Mouse (Mus musculus): ENCODE results near the gene Ankrd53. TPM values are rescaled to one million over a fixed set of nuclear protein-coding genes. Genes with fewer than 3 reads are reported as not detected.

The Ankrd53 gene
- total RNA-seq (2018; cell fraction: chromatin; rRNA removed): not detected
- total RNA-seq (2018; cell fraction: cytosol; rRNA removed): not detected
- total RNA-seq (2018; cell fraction: nucleus; rRNA removed): not detected
- polyA plus RNA-seq (2018): not detected in 3 replicates

DNA sequence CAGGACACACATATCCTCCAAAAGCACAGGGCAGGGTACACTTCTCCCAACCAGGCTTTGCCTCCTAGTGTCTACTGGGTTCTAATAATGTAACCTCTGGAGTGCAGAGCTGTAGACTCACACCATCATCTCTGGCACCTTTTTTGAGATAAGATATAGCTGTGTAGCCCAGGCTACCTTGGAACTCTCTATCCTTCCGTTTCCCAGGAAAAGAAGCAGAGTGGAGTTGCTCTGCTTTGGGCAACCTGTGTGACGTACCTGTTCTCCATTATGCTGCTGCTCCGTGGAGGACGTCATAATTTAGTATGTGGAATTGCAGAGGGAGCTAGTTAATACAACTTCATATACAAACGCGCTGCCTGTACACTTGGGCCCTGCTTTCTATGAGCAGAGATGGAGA lies at the start of gene Ankrd53:
TSS of gene Ankrd53 (plus strand) at position 301 of the 400 bp plus-strand sequence.
- Histone ChIP-seq H3K79me2 (ENCODE audit: inconsistent target) (no peaks in the 10 kb centered on the region), H3K27ac (no peak within 1 kb of the TSS), H3K4me3 (ENCODE audit: inconsistent target) (no peak within 1 kb of the TSS), H3K36me3 (ENCODE audit: inconsistent target) (no peaks in the 10 kb centered on the region)
- 53% methylated on average over 6 of the region's 6 CpGs for WGBS (ENCODE audit: missing documents)

DNA sequence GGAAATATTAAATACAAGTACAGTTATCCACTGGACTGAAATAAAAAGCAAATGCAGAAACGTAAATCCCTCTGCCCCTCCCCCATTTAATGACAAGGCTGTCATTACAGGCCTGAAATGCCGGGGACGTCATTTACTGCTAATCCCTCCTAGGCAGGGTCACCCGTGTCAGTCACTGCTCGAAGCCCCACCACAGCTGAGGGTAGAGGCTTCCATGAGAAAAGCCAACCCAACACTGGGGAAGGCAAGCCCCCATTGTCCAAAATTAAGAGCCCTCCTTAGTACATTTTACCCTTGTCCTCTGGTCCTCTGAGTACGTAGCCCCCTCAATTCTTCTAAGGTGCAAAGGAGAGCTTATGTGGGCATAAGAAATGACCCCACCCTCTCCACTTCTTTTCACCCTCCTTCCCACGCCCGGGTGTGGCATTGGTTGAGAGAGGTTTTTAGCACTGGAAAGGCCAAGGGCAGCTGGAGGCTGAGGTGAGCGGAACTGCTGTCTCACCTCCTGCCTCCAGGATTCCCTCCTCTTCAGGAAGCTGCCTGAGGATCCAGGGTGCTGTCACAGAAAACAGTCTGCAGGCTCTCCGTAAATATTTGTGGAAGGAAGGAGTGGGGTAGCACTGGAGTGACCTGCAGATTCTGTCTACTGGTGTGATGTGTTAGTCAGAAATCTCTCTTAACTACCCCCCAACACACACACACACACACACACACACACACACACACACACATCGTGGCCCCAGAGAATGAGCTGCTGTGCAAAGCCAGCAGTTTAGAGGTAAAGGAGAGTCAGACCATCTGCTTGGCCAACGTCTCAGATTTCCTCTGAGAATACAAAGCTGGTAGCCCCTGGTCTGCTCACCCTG lies 48.9 kb upstream of the Ankrd53 start:
- H3K36me3 ChIP-seq (ENCODE audit: inconsistent target): no peaks in the 10 kb centered on the region
- H3K4me3 ChIP-seq (ENCODE audit: inconsistent target): no peak overlapping the region
- H3K27ac ChIP-seq: no peak overlapping the region
- H3K79me2 ChIP-seq (ENCODE audit: inconsistent target): no peaks in the 10 kb centered on the region
- WGBS (ENCODE audit: missing documents): 20% methylated on average over 12 of the region's 12 CpGs

DNA sequence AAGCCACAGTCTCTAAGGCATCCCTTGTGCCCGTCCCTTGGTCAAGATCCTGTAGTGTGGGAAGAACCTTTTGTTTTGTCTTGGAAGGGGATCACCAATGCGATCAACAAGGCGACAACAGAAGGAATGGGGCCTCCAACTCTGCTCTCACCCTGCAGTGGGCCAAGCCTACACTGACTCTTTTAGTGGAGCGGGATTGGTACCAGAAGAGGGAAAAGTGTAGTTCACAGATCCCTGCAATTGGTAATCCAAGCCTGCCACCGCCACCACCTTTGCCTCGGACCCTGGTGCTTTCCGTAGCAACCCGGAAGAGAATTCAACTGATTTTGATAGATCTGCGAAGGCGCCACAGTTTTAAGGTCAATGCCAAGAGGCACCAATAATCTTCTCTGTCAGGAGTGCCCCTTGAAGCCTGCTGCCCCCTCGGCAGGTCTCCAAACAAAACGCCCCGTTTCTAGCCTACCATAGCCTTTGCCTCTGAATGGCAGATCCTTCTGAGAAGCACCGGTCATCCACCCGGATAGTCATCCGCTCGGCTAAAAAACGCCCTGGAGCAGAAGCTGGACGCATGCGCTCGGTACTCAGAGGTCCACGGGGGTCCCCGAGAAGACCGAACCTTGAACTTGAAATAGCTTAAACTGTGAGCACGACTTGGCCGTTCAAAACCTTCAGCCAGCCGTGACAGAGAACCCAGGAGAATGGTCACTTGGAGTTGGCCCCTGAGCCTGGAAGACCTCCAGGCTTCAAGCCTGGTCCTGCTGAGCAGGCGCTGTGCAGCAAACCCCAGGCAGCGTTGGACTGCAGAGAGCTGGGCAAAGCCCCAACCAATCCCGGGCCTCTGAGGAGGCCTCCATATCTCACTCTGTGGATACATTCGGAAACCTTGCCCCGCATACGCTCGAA lies 48.0 kb upstream of the Ankrd53 start:
- no peaks in the 10 kb centered on the region for H3K36me3 ChIP-seq (ENCODE audit: inconsistent target)
- H3K27ac ChIP-seq: no peak overlapping the region
- H3K79me2 ChIP-seq (ENCODE audit: inconsistent target): no peaks in the 10 kb centered on the region
- no peak overlapping the region for H3K4me3 ChIP-seq (ENCODE audit: inconsistent target)
- 9% methylated on average over 34 of the region's 34 CpGs for WGBS (ENCODE audit: missing documents)

DNA sequence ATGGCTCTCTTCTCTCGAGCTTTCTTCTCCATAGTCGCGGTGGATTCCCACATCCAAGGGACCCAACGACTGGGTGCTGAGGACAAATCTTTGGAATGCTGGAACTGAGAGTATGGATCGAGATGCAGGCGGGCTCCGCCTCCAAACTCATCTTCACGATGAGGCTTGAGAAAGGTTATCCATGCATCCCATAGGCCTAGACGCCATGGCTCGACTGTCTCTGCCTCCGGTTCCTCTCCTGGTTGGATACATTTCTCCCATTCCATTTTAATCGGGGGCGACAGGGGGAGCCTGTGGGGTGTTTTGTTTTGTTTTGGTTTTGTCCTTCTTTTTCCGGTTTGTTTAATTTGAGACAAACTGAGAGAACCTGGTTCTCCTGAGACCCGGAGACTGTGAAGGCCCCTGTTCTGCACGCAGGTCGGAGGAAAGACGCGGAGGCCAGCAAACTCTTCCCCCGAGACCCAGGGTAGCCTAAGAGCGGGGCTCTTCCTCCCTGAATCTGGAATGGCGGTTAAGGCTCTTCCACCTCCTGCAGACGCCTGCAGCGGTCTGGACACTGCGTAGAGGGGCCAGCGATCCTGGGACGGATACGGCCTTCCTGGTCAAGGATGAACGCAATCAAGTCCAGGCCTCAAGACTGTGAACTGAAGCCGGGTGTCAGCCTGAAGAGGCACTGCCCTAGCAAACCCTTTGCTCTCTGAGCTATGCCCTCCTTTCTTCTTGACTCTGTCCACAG lies 46.8 kb upstream of the Ankrd53 start:
- WGBS (ENCODE audit: missing documents): 11% methylated on average over 30 of the region's 30 CpGs

DNA sequence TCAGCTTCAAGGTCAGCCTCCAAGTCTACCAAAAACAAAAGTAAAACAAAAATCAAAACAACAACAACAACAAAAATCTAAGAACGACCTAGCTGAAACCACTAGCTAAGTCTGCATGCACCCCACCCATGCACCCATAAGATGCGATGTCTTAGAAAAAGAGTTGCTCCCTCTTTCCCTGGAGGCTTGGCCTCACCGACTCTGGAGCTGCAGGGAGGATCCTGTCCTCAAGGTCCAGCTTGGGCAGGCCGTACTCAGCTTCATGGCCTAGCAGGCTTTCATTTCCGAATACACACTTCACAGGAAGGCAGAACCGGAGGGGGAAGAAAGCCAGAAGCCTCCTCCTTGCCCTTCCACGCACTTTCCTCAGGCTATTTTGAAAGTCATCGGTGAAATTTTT lies 45.4 kb upstream of the Ankrd53 start:
- 6% methylated on average over 8 of the region's 8 CpGs for WGBS (ENCODE audit: missing documents)
- Histone ChIP-seq H3K4me3 (ENCODE audit: inconsistent target) (no peak overlapping the region), H3K79me2 (ENCODE audit: inconsistent target) (no peaks in the 10 kb centered on the region), H3K27ac (no peak overlapping the region), H3K36me3 (ENCODE audit: inconsistent target) (no peaks in the 10 kb centered on the region)

More for the DNA sequence above, 46.8 kb upstream of the Ankrd53 start:
- no peak overlapping the region for H3K27ac ChIP-seq
- H3K4me3 ChIP-seq (ENCODE audit: inconsistent target): no peak overlapping the region
- H3K79me2 ChIP-seq (ENCODE audit: inconsistent target): no peaks in the 10 kb centered on the region
- H3K36me3 ChIP-seq (ENCODE audit: inconsistent target): no peaks in the 10 kb centered on the region

DNA sequence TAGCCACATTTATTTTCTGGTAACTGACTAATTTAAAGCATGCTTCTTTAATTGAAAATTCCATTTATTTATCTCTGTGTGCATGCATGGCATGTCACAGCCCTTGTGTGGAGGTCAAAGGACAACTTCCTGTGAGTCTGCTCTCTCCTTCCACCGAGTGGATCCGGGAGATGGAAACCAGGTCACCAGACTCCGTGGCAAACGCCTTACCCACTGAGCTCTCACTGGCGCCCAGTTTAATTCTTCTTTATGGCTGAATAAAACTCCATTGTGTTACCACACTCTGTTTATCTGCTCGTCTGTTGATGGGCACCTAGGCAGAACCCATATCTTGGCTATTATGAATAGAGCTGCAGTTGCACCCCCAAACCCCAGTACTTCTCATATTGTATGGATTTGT lies 39.9 kb upstream of the Ankrd53 start:
- H3K36me3 ChIP-seq (ENCODE audit: inconsistent target): no peaks in the 10 kb centered on the region
- no peaks in the 10 kb centered on the region for H3K79me2 ChIP-seq (ENCODE audit: inconsistent target)
- no peak overlapping the region for H3K27ac ChIP-seq
- H3K4me3 ChIP-seq (ENCODE audit: inconsistent target): no peak overlapping the region
- 34% methylated on average over 6 of the region's 6 CpGs for WGBS (ENCODE audit: missing documents)

DNA sequence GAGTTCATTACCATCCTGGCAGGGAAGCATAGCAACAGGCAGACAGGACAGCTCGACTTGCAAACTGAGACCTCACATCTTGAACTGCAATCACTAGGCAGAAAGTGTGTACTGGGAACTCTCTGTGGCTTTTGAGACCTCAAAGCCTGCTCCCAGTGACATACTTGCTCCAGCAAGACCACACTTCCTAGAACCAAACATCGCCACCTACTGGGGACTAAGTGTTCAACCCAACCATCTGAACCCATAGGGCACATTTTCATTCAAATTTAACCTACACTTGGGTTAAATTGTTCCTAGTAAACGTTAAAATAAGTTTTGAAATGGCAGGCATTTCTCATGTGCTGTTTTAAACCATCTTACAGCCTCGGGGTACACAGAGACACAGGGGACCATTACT lies 35.3 kb upstream of the Ankrd53 start:
- WGBS (ENCODE audit: missing documents): 49% methylated on average over 4 of the region's 4 CpGs
- H3K4me3 ChIP-seq (ENCODE audit: inconsistent target): no peak overlapping the region

DNA sequence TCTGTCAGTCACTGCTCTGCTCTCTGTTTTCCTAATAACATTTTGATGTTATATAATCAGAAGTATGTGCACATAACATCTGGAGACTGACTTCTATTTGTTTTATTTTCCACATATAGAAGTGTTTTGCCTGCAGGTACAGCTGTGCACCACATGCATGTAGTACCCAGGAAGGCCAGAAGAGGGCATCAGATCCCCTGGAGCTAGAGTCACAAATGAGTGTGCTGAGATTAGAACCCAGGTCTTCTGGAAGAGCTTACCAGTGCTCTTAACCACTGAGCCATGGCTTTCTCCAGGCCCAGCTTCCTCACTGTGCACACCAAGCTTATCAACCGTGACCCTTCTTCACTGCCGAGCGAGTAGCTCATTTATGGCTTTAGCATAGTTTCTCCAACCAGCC lies 34.0 kb upstream of the Ankrd53 start:
- 82% methylated on average over 3 of the region's 3 CpGs for WGBS (ENCODE audit: missing documents)
- H3K4me3 ChIP-seq (ENCODE audit: inconsistent target): no peak overlapping the region
- no peaks in the 10 kb centered on the region for H3K36me3 ChIP-seq (ENCODE audit: inconsistent target)
- H3K27ac ChIP-seq: no peak overlapping the region
- H3K79me2 ChIP-seq (ENCODE audit: inconsistent target): no peaks in the 10 kb centered on the region

More for the DNA sequence above, 35.3 kb upstream of the Ankrd53 start:
- H3K36me3 ChIP-seq (ENCODE audit: inconsistent target): no peaks in the 10 kb centered on the region
- H3K79me2 ChIP-seq (ENCODE audit: inconsistent target): no peaks in the 10 kb centered on the region
- no peak overlapping the region for H3K27ac ChIP-seq

DNA sequence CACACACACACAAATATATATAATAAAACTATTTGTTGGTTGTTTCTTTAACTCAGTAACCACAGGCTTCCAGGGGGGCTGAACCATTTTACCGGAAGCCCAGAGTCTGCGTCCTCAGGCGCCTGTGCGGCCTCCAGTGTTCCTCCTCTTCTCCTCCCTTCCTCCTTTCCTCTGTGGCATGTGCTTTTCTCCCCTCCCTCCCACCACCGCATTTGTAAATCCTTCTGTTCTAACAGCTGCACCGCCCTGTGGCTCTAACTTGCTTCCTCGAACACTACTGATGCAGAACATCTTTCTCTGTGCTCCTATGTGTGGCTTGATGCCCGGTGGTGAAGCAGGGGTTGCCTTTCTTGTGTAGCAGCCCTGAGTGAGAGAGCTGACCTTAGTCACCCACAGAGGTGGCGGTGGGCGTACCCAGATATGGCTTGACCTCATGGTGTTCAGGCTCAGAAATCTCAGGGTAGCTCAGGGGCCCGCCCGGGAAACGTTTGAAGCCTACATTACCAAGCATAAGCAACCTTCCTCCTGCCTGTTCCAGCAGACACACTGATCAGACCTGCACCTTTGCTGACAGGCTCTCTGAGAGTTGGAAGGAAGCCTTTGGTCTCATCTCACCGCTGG lies 33.0 kb upstream of the Ankrd53 start:
- no peak overlapping the region for H3K4me3 ChIP-seq (ENCODE audit: inconsistent target)
- H3K27ac ChIP-seq: no peak overlapping the region
- 28% methylated on average over 14 of the region's 14 CpGs for WGBS (ENCODE audit: missing documents)
- no peaks in the 10 kb centered on the region for H3K79me2 ChIP-seq (ENCODE audit: inconsistent target)
- H3K36me3 ChIP-seq (ENCODE audit: inconsistent target): no peaks in the 10 kb centered on the region

DNA sequence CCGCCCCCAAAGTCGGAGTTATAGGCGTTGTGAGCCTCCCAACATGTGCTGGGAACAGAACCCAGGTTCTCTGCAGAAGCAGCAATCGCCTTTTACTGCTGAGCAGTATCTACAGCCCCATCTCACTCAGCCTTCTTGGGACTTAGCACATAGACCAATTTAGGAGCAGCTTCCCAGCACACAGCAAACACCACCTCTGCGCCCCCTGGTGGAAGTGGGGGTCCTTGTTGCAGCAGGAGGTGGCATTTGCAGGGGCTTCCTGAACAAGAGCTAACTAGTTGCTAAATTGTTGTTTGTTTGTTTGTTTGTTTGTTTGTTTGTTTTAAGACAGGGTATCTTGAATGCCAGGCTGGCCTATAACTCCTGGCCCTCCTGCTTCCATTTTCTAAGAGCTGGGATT lies 31.3 kb upstream of the Ankrd53 start:
- H3K36me3 ChIP-seq (ENCODE audit: inconsistent target): no peaks in the 10 kb centered on the region
- no peak overlapping the region for H3K27ac ChIP-seq
- no peak overlapping the region for H3K4me3 ChIP-seq (ENCODE audit: inconsistent target)
- WGBS (ENCODE audit: missing documents): 42% methylated on average over 5 of the region's 5 CpGs
- H3K79me2 ChIP-seq (ENCODE audit: inconsistent target): no peaks in the 10 kb centered on the region

DNA sequence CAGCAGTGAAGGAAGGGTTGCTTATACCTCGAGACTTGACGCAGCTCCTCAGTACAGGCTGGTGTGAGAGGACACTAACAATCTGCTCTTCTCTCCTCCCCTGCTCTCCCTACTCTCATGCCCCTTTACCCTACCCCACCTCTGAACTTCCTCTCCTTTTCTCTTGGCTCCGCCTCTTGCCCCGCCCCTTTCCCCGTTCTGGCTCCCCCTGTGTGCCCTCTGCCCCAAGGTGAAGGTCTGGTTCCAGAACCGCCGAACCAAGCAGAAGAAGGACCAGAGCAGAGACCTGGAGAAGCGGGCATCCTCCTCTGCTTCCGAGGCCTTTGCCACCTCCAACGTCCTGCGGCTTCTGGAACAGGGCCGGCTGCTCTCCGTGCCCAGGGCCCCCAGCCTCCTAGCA lies 25.1 kb upstream of the Ankrd53 start:
- 55% methylated on average over 12 of the region's 13 CpGs for WGBS (ENCODE audit: missing documents)
- Histone ChIP-seq H3K79me2 (ENCODE audit: inconsistent target) (no peaks in the 10 kb centered on the region), H3K4me3 (ENCODE audit: inconsistent target) (no peak overlapping the region), H3K27ac (no peak overlapping the region), H3K36me3 (ENCODE audit: inconsistent target) (no peaks in the 10 kb centered on the region)

DNA sequence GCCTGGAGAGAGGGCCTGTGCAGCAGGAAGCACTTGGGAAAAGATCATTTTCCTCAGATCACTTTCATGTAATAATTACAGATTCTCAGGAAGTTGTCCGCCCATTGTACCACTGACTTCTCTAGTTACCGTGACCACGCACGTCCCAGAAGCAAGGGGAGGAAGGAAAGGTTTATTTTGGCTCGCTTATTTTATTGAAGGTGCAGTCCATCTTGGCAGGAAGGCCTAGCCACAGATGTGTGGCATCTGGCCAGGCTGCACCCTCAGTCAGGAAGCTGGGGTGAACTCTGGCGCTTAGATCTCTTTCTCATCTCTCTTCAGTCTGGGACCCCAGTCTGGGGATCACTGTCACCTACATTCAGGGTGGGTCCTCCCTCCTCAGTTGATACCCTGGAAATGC lies 23.8 kb upstream of the Ankrd53 start:
- Histone ChIP-seq H3K36me3 (ENCODE audit: inconsistent target) (no peaks in the 10 kb centered on the region), H3K27ac (no peak overlapping the region), H3K4me3 (ENCODE audit: inconsistent target) (no peak overlapping the region), H3K79me2 (ENCODE audit: inconsistent target) (no peaks in the 10 kb centered on the region)
- 5% methylated on average over 6 of the region's 6 CpGs for WGBS (ENCODE audit: missing documents)

DNA sequence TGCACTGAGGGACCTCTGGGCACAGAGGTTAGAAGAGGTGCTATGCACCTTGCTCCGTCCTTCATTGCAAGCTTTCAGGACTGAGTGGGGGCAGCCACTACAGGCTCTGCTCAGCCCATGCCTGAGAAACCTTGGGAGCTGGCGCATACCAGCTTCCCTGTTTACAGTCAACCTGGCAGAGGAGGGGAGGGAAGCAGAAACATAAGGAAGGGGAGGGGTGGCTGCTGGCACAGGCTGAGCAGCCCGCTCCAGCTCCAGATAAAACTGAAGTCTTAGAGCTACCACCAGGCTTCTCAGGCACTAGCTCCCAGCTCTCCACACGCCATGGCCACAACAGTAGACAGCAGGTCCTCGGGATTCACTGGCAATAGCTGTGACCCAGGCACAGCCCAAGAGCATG lies 19.7 kb upstream of the Ankrd53 start, which contains the start of gene Atp6v1b1:
TSS of gene Atp6v1b1 (plus strand) at position 230 of the 400 bp plus-strand sequence.
- Histone ChIP-seq H3K36me3 (ENCODE audit: inconsistent target) (no peaks in the 10 kb centered on the region), H3K4me3 (ENCODE audit: inconsistent target) (no peak within 1 kb of the TSS), H3K79me2 (ENCODE audit: inconsistent target) (no peaks in the 10 kb centered on the region), H3K27ac (no peak within 1 kb of the TSS)
- WGBS (ENCODE audit: missing documents): 79% methylated on average over 5 of the region's 5 CpGs

DNA sequence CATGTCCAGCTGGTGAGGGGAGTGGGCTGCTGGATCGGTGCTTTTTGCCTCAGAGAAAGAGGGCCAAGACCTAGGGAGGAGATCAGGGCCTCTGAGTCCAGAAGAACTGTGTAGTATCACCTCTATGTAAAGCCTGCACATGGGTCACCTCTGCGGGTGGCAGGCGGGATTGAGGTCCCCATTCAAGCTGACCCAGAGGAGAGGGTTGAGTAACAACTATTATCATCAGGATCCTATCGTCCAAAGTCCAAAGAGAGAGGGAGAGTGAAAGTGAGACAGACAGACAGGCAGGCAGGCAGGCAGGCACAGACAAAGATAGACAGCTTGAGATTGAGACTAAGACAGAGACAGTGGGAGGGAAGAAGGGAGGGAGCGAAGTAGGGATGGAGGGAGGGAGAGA lies 19.2 kb upstream of the Ankrd53 start:
- H3K79me2 ChIP-seq (ENCODE audit: inconsistent target): no peaks in the 10 kb centered on the region
- WGBS (ENCODE audit: missing documents): 91% methylated on average over 5 of the region's 5 CpGs
- no peak overlapping the region for H3K27ac ChIP-seq
- no peak overlapping the region for H3K4me3 ChIP-seq (ENCODE audit: inconsistent target)
- no peaks in the 10 kb centered on the region for H3K36me3 ChIP-seq (ENCODE audit: inconsistent target)

Measured in macrophage (primary cell).